Mouse (Mus musculus): ENCODE measurements around the gene Rnf220. TPM values are rescaled to one million over a fixed set of nuclear protein-coding genes. Genes with fewer than 3 reads are reported as not detected.

Rnf220 gene
- polyA plus RNA-seq, 1 experiment from 2014 or later: 122 TPM

DNA sequence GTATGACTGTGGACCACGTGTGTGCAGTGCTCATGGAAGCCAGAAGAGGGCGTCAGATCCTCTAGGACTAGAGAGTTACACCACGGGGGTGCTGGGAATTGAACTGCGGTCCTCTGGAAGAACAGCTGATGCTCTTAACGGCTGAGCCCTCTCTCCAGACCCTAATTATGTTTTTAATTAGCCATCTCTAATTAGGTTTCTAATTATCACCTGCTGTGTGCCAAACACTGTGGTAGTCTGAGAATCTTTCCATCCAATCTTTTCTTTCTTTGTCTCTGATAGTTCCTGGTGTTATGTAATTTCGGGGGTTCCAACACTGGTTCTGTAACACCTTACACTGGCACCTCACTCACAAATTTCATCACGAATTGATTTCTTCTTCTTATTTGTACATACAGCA is 75.8 kb downstream of the Rnf220 start:
- no peak overlapping the region for H3K9ac ChIP-seq
- WGBS: 77% methylated on average over 7 of the region's 7 CpGs
- H3K4me1 ChIP-seq (replicated peaks): no peaks in the 10 kb centered on the region
- no peaks in the 10 kb centered on the region for H3K36me3 ChIP-seq
- no peak for ATAC-seq (ENCODE audit: low FRiP score, low read depth)
- H3K4me3 ChIP-seq: no peak overlapping the region
- H3K27ac ChIP-seq (replicated peaks): no peak overlapping the region
- no peaks in the 10 kb centered on the region for H3K9me3 ChIP-seq
- H3K27me3 ChIP-seq: peaks cover 71% of the 10 kb centered on the region
- H3K4me2 ChIP-seq: no peak overlapping the region

DNA sequence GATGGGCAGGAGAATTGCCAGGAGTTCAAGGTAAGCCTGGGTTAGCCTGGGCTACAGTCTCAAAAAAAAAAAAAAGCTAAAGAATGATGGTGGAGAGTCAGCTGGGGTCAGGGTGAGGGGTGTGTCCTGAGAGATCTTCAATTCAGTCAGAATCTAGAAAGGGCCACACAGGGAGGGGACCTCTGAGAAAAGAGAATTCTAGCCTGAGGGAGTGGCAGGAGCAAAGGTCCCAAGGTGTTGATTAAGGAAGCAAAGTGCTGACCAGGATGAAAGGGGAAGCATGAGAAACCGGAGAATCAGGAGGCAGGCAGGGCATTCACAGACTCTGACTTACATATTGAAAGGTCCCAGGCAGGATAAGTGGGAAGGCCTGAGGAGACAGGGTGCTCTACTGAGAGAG is 80.0 kb downstream of the Rnf220 start:
- Histone ChIP-seq H3K9ac (no peak overlapping the region), H3K4me1 (replicated peaks) (peaks cover 6% of the 10 kb centered on the region), H3K4me2 (no peak overlapping the region), H3K27ac (replicated peaks) (no peak overlapping the region), H3K4me3 (no peak overlapping the region), H3K9me3 (no peaks in the 10 kb centered on the region), H3K27me3 (peaks cover 79% of the 10 kb centered on the region), H3K36me3 (no peaks in the 10 kb centered on the region)
- 61% methylated on average over 1 of the region's 1 CpGs for WGBS
- no peak for ATAC-seq (ENCODE audit: low FRiP score, low read depth)

DNA sequence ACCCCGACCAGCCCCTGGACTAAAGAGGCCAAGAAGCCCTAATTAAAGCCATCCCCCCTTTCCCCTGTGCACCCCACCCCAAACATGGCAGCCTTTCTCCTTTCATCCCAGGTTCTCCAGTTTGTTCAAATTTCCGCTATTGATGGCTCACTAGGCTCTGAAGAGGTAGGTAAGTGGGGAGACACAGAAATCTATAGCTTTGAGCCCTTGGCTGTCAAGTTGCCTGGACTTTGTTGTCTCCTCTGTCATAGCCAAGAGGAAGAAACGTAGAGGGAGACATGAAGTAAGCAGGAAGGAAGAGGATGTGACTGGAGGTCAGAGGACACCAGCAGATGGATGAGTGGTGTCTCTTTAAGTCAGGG is 86.8 kb downstream of the Rnf220 start:
- H3K4me1 ChIP-seq (replicated peaks): peaks cover 32% of the 10 kb centered on the region
- H3K27ac ChIP-seq (replicated peaks): 0 out of 2 replicates have a peak overlapping the region, but pooled peaks have one; percentile 1
- H3K27me3 ChIP-seq: peaks cover 84% of the 10 kb centered on the region
- 7% methylated on average over 3 of the region's 3 CpGs for WGBS
- no peak overlapping the region for H3K9ac ChIP-seq
- ATAC-seq (ENCODE audit: low FRiP score, low read depth): no peak
- no peaks in the 10 kb centered on the region for H3K36me3 ChIP-seq
- no peak overlapping the region for H3K4me3 ChIP-seq
- H3K4me2 ChIP-seq: no peak overlapping the region
- no peaks in the 10 kb centered on the region for H3K9me3 ChIP-seq

DNA sequence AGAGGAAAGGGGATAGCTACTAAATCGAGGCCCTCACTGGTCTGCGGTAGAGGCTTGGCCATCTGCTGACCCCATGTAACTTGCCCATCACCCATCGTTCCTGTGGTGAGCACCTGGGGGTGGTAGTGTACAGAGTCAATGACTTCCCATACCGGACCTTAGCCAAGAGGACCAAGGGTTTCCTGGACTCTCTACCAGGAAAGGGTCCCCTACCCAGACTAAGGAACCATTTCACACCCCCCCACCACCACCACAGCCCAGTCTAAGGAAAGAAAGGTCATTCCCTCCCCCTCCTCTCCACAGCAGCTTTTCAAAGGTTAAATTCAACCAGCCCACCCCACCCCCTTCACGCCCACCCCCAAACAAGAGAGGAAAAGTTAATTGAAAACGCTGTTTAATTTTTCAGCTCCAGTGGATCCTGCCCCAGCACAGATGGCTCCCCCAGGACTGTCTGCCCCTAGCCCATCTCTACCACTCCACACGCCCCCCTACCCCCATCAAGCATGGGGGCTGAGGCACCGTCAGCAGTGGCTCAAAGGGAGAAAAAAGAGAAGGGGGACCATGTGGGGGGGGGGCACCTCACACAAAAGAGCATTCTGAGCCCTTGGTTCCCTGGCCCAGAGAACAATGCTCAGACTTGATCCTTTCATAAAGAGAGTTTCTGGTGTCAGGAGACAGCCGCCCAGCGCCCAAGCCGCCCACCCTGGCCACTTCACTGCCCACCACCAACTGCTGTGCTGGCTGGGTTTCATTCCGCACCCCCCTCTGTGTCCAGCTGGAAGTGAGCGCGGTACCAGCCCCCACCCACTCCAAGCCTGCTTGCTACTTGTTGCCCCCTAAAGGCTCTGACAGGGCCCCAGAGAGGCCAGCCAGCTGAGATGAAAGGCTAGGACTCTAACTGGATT is 87.5 kb downstream of the Rnf220 start:
- Histone ChIP-seq H3K36me3 (no peaks in the 10 kb centered on the region), H3K9ac (no peak overlapping the region), H3K4me2 (no peak overlapping the region), H3K4me3 (no peak overlapping the region), H3K27me3 (peaks cover 84% of the 10 kb centered on the region), H3K9me3 (no peaks in the 10 kb centered on the region), H3K4me1 (replicated peaks) (peaks cover 32% of the 10 kb centered on the region), H3K27ac (replicated peaks) (0 out of 2 replicates have a peak overlapping the region, but pooled peaks have one; percentile 1)
- ATAC-seq (ENCODE audit: low FRiP score, low read depth): peak; percentile 52
- WGBS: 19% methylated on average over 14 of the region's 14 CpGs

DNA sequence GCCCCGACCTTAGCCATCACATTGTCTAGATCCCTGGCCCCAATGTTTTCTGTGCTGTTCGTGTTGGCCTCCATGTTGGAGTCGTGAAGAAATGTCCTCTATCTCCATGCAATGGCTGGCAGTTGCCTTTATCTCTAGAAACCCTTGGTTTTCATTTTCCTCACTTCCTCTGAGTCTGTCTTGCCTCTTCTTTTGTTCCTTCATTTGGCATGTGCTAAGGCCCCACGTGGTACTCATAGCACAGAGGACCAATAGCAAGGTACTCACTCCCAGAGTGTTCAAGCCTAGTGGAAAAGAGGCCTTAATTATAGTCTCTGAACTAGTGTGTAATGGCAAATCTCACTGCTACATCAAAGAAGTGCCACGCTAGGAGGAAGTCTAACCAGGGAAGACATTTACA is 88.9 kb downstream of the Rnf220 start:
- H3K9me3 ChIP-seq: no peaks in the 10 kb centered on the region
- H3K36me3 ChIP-seq: no peaks in the 10 kb centered on the region
- H3K4me2 ChIP-seq: no peak overlapping the region
- H3K27ac ChIP-seq (replicated peaks): no peak overlapping the region
- 71% methylated on average over 5 of the region's 5 CpGs for WGBS
- H3K4me1 ChIP-seq (replicated peaks): peaks cover 32% of the 10 kb centered on the region
- H3K9ac ChIP-seq: no peak overlapping the region
- no peak for ATAC-seq (ENCODE audit: low FRiP score, low read depth)
- H3K27me3 ChIP-seq: peaks cover 82% of the 10 kb centered on the region
- no peak overlapping the region for H3K4me3 ChIP-seq

DNA sequence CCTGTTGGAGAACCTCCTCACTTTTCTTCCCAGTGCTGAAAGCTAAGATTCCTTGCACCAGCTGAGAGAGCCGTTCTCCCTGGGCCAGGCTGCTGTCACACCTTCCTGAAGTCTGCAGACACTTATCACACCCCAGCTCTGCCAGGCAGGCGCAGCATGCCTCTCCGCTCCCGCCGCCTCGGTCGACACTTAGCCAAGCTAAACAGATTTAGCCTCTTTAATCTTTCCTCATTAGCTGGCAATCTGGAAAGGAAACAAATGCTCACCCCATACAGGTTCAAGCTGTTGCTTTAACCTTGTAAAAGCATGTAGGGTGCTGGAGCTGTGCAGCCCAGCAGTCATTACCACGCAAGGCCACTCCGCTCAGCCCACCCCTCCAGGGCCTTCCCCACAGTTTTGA is 90.9 kb downstream of the Rnf220 start:
- ATAC-seq (ENCODE audit: low FRiP score, low read depth): no peak
- Histone ChIP-seq H3K9ac (no peak overlapping the region), H3K4me2 (no peak overlapping the region), H3K27ac (replicated peaks) (no peak overlapping the region), H3K4me3 (no peak overlapping the region), H3K36me3 (no peaks in the 10 kb centered on the region), H3K4me1 (replicated peaks) (peaks cover 24% of the 10 kb centered on the region), H3K9me3 (no peaks in the 10 kb centered on the region), H3K27me3 (peaks cover 87% of the 10 kb centered on the region)
- WGBS: 47% methylated on average over 9 of the region's 9 CpGs

DNA sequence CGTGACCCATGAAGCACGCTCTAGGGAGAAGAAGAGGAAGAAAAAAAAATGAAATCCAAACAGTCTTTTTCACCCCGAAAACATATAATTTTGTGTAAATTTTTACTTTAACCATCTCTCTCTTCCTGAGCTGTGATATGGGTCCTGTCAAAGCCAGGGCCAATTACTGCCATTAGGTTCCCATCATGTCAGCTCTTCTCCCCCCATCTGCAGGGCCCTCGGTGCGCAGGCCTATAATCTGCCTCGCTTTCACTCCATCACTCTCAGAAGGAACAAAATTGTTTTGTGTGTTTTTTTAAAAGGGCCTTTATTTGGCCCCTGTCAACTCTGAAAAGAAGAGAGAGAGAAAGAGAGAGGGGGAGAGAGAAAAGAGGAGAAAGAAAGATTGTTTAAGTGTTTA is 91.6 kb downstream of the Rnf220 start:
- Histone ChIP-seq H3K4me3 (no peak overlapping the region), H3K9me3 (no peaks in the 10 kb centered on the region), H3K27me3 (peaks cover 84% of the 10 kb centered on the region), H3K27ac (replicated peaks) (no peak overlapping the region), H3K4me1 (replicated peaks) (peaks cover 24% of the 10 kb centered on the region), H3K36me3 (no peaks in the 10 kb centered on the region), H3K9ac (no peak overlapping the region), H3K4me2 (no peak overlapping the region)
- ATAC-seq (ENCODE audit: low FRiP score, low read depth): no peak
- WGBS: 64% methylated on average over 5 of the region's 6 CpGs

DNA sequence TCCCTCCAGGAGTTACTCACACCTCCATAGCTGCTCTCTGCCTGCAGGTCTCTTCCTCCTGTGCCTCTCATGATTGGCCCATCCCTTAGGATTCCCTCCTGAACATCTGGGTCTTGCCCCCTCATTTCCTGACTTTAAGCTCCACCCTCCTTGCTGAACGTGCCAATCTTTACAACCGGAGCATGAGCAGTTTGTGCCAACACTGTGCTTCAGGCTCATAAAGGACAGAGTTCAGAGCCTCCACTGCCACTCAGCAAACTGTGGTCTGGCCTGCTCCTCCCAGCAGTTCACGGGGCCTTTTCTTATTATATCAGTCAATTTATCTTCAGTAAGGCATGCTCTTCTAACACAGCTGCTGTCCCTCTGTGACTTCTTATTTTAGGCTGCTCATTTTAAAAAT is 93.4 kb downstream of the Rnf220 start:
- 51% methylated on average over 3 of the region's 3 CpGs for WGBS
- Histone ChIP-seq H3K9ac (no peak overlapping the region), H3K4me1 (replicated peaks) (peaks cover 15% of the 10 kb centered on the region), H3K27me3 (peaks cover 80% of the 10 kb centered on the region), H3K4me3 (no peak overlapping the region), H3K36me3 (no peaks in the 10 kb centered on the region), H3K9me3 (no peaks in the 10 kb centered on the region), H3K27ac (replicated peaks) (no peak overlapping the region), H3K4me2 (no peak overlapping the region)
- ATAC-seq (ENCODE audit: low FRiP score, low read depth): no peak

DNA sequence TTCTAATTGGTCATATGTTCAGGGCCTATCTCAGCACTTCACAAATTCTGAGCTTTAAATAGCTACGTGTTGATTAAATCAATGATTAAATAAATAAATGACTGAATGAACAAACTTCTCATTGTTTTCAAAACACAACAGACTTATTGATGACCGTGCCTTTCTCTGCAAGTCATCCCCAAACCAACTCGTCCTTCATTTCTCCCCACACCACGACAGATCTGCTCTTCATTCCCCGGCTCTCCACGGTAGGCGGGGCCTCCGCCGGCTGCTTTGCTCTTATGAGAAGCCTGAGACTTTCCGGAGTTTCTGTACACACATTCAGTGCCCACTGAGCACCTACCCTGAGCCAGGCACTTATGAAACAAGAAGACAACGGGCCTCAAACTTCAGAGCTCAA is 99.7 kb downstream of the Rnf220 start:
- H3K4me2 ChIP-seq: no peak overlapping the region
- 71% methylated on average over 11 of the region's 11 CpGs for WGBS
- no peaks in the 10 kb centered on the region for H3K9me3 ChIP-seq
- ATAC-seq (ENCODE audit: low FRiP score, low read depth): no peak
- no peak overlapping the region for H3K4me3 ChIP-seq
- no peaks in the 10 kb centered on the region for H3K36me3 ChIP-seq
- no peak overlapping the region for H3K27ac ChIP-seq (replicated peaks)
- H3K9ac ChIP-seq: no peak overlapping the region
- H3K4me1 ChIP-seq (replicated peaks): peaks cover 9% of the 10 kb centered on the region
- peaks cover 80% of the 10 kb centered on the region for H3K27me3 ChIP-seq

DNA sequence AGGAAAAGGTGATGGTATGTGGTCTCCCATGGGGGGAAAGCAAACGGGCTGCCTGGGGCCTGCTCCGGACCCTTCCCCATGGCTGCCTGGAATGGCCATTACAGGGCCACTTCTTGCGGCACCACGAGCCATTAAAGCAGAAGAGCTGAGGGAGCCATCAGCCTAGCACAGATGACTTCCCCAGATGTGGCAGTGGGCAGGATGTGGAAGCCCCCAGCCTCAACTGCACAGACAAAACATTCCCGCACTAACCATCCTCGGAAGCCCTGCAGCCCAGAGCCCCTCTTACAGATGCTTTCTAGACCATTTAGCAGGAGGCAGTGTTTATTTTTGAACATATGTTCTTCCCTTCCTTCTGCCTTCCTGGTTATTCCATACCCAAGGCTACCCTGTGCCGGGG is 103.8 kb downstream of the Rnf220 start:
- 0 out of 2 replicates have a peak, but pooled peaks have one; percentile 16 for ATAC-seq (ENCODE audit: low FRiP score, low read depth)
- Histone ChIP-seq H3K4me1 (replicated peaks) (peaks cover 24% of the 10 kb centered on the region), H3K9ac (no peak overlapping the region), H3K4me2 (no peak overlapping the region), H3K4me3 (no peak overlapping the region), H3K9me3 (no peaks in the 10 kb centered on the region), H3K27ac (replicated peaks) (no peak overlapping the region), H3K27me3 (peaks cover 77% of the 10 kb centered on the region), H3K36me3 (no peaks in the 10 kb centered on the region)
- WGBS: 48% methylated on average over 7 of the region's 7 CpGs

DNA sequence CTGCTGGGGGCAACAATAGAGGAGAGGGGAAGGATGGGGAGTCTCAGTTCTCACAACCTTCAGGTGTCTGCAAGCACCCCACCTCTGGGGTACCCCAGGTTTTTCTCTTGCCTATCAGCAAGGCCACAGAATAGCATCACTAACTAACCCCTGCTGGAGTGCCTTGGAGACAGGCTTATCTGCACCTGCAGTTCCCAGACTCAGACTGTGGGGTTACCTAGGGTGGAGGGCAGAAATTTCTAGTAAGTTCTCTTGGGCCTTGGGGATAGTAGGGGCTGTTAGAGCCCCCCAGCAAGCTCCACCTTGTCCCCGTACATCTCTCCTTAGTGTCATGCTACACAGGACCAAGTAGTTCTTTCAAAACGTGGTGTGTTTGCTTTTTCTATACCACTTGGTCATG is 104.5 kb downstream of the Rnf220 start:
- H3K9me3 ChIP-seq: no peaks in the 10 kb centered on the region
- ATAC-seq (ENCODE audit: low FRiP score, low read depth): 0 out of 2 replicates have a peak, but pooled peaks have one; percentile 40
- H3K36me3 ChIP-seq: no peaks in the 10 kb centered on the region
- H3K9ac ChIP-seq: no peak overlapping the region
- H3K4me1 ChIP-seq (replicated peaks): peaks cover 24% of the 10 kb centered on the region
- H3K4me3 ChIP-seq: no peak overlapping the region
- WGBS: 32% methylated on average over 2 of the region's 2 CpGs
- no peak overlapping the region for H3K27ac ChIP-seq (replicated peaks)
- H3K27me3 ChIP-seq: peaks cover 75% of the 10 kb centered on the region
- H3K4me2 ChIP-seq: no peak overlapping the region

DNA sequence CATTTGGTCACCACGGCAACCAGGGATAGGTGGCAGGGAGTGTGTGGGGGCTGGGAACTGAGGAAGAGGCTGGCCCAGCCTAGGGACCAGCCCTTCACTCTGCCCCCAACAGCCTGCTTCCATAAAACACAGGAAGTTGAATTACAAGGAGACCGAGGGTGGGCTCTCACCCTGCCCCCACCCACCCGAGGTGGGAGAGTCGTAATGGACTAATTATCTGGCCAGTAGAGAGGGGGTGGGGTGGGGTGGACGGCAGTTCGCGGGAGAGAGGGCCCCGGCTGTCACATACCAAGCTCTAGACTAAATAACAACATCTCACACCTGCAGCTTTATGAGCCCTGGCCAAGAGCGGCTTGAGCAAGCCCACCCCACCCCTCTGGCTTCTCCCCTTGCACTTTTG is 104.9 kb downstream of the Rnf220 start:
- no peaks in the 10 kb centered on the region for H3K9me3 ChIP-seq
- peak overlapping the region; percentile 27 for H3K4me2 ChIP-seq
- ATAC-seq (ENCODE audit: low FRiP score, low read depth): peak; percentile 55; the same call in 1 of the 2 replicates
- H3K4me3 ChIP-seq: no peak overlapping the region
- peaks cover 24% of the 10 kb centered on the region for H3K4me1 ChIP-seq (replicated peaks)
- H3K27ac ChIP-seq (replicated peaks): no peak overlapping the region
- peaks cover 74% of the 10 kb centered on the region for H3K27me3 ChIP-seq
- 8% methylated on average over 9 of the region's 9 CpGs for WGBS
- H3K36me3 ChIP-seq: no peaks in the 10 kb centered on the region
- H3K9ac ChIP-seq: no peak overlapping the region

Measured in hindbrain, embryonic 15.5 days (tissue).